Mouse (Mus musculus): Measurements from ENCODE around the gene Olfr145. TPM values are rescaled to one million over a fixed set of nuclear protein-coding genes. Genes with fewer than 3 reads are reported as not detected.

The Olfr145 gene
- polyA plus RNA-seq (2014; fragmentation: Nextera tagmentation; extraction: Ambion mirVana), result 0.04 TPM in 1 of 2 replicates, not detected in the other

GRCm38 (mm10) chr9:37896661-37897060 is at the start of gene Olfr145:
Olfr145 (plus strand) TSS chr9:37896724.
- Histone ChIP-seq H3K9me3 (replicated peaks; ENCODE audit: control insufficient read depth, low read length) (no peaks in the 10 kb centered on the region), H3K9ac (replicated peaks; ENCODE audit: low read length) (no peak within 1 kb of the TSS), H3K4me2 (ENCODE audit: low read depth, low read length) (no peak within 1 kb of the TSS), H3K4me1 (ENCODE audit: control insufficient read depth, insufficient read depth, low read length) (no peaks in the 10 kb centered on the region), H3K27ac (replicated peaks; ENCODE audit: low read depth, low read length) (no peak within 1 kb of the TSS), H3K27me3 (ENCODE audit: control insufficient read depth, insufficient read depth, low read length) (no peaks in the 10 kb centered on the region), H3K36me3 (replicated peaks; ENCODE audit: control insufficient read depth, insufficient read depth, low read depth, low read length) (no peaks in the 10 kb centered on the region), H3K4me3 (ENCODE audit: low read depth, low read length) (no peak within 1 kb of the TSS)
- ATAC-seq (replicated peaks; ENCODE audit: insufficient number of reproducible peaks, low FRiP score, low TSS enrichment, low read depth), result no peak
- no peak for DNase-seq (ENCODE audit: low spot score)
- 50% methylated on average over 2 of the region's 2 CpGs for WGBS

- no peak for DNase-seq (ENCODE audit: low spot score)
- no peaks in the 10 kb centered on the region for H3K27me3 ChIP-seq (ENCODE audit: control insufficient read depth, insufficient read depth, low read length)
Observed at GRCm38 (mm10) chr9:37849267-37849666, 47.3 kb upstream of the Olfr145 start.

GRCm38 (mm10) chr9:37853969-37854368 is 42.6 kb upstream of the Olfr145 start, which contains the start of gene Olfr877:
Olfr877 (plus strand) TSS chr9:37854269.
- no peak for ATAC-seq (replicated peaks; ENCODE audit: insufficient number of reproducible peaks, low FRiP score, low TSS enrichment, low read depth)
- 85% methylated on average over 4 of the region's 4 CpGs for whole genome bisulfite sequencing
- H3K4me2 ChIP-seq (ENCODE audit: low read depth, low read length), result no peak within 1 kb of the TSS

More at GRCm38 (mm10) chr9:37849267-37849666, 47.3 kb upstream of the Olfr145 start:
- no peak overlapping the region for H3K4me3 ChIP-seq (ENCODE audit: low read depth, low read length)
- H3K27ac ChIP-seq (replicated peaks; ENCODE audit: low read depth, low read length), result no peak overlapping the region
- no peak for ATAC-seq (replicated peaks; ENCODE audit: insufficient number of reproducible peaks, low FRiP score, low TSS enrichment, low read depth)
- WGBS, result 78% methylated on average over 2 of the region's 2 CpGs
- no peak overlapping the region for H3K9ac ChIP-seq (replicated peaks; ENCODE audit: low read length)
- H3K36me3 ChIP-seq (replicated peaks; ENCODE audit: control insufficient read depth, insufficient read depth, low read depth, low read length), result no peaks in the 10 kb centered on the region
- H3K9me3 ChIP-seq (replicated peaks; ENCODE audit: control insufficient read depth, low read length), result no peaks in the 10 kb centered on the region
- H3K4me1 ChIP-seq (ENCODE audit: control insufficient read depth, insufficient read depth, low read length), result no peaks in the 10 kb centered on the region
- no peak overlapping the region for H3K4me2 ChIP-seq (ENCODE audit: low read depth, low read length)

GRCm38 (mm10) chr9:37863325-37863724 is 33.2 kb upstream of the Olfr145 start:
- Histone ChIP-seq H3K27me3 (ENCODE audit: control insufficient read depth, insufficient read depth, low read length) (no peaks in the 10 kb centered on the region), H3K9me3 (replicated peaks; ENCODE audit: control insufficient read depth, low read length) (no peaks in the 10 kb centered on the region), H3K4me3 (ENCODE audit: low read depth, low read length) (no peak overlapping the region), H3K9ac (replicated peaks; ENCODE audit: low read length) (no peak overlapping the region), H3K4me1 (ENCODE audit: control insufficient read depth, insufficient read depth, low read length) (no peaks in the 10 kb centered on the region), H3K4me2 (ENCODE audit: low read depth, low read length) (no peak overlapping the region), H3K27ac (replicated peaks; ENCODE audit: low read depth, low read length) (no peak overlapping the region), H3K36me3 (replicated peaks; ENCODE audit: control insufficient read depth, insufficient read depth, low read depth, low read length) (no peaks in the 10 kb centered on the region)
- 71% methylated on average over 1 of the region's 1 CpGs for WGBS
- ATAC-seq (replicated peaks; ENCODE audit: insufficient number of reproducible peaks, low FRiP score, low TSS enrichment, low read depth), result no peak
- no peak for DNase-seq (ENCODE audit: low spot score)

More at GRCm38 (mm10) chr9:37853969-37854368, 42.6 kb upstream of the Olfr145 start, which contains the start of gene Olfr877:
- DNase-seq (ENCODE audit: low spot score), result no peak
- Histone ChIP-seq H3K27me3 (ENCODE audit: control insufficient read depth, insufficient read depth, low read length) (no peaks in the 10 kb centered on the region), H3K27ac (replicated peaks; ENCODE audit: low read depth, low read length) (no peak within 1 kb of the TSS), H3K4me1 (ENCODE audit: control insufficient read depth, insufficient read depth, low read length) (no peaks in the 10 kb centered on the region), H3K9ac (replicated peaks; ENCODE audit: low read length) (no peak within 1 kb of the TSS), H3K9me3 (replicated peaks; ENCODE audit: control insufficient read depth, low read length) (no peaks in the 10 kb centered on the region), H3K4me3 (ENCODE audit: low read depth, low read length) (no peak within 1 kb of the TSS), H3K36me3 (replicated peaks; ENCODE audit: control insufficient read depth, insufficient read depth, low read depth, low read length) (no peaks in the 10 kb centered on the region)

GRCm38 (mm10) chr9:37870246-37870645 is 26.3 kb upstream of the Olfr145 start:
- Histone ChIP-seq H3K9ac (replicated peaks; ENCODE audit: low read length) (no peak overlapping the region), H3K27me3 (ENCODE audit: control insufficient read depth, insufficient read depth, low read length) (no peaks in the 10 kb centered on the region), H3K9me3 (replicated peaks; ENCODE audit: control insufficient read depth, low read length) (no peaks in the 10 kb centered on the region), H3K4me3 (ENCODE audit: low read depth, low read length) (no peak overlapping the region), H3K36me3 (replicated peaks; ENCODE audit: control insufficient read depth, insufficient read depth, low read depth, low read length) (no peaks in the 10 kb centered on the region), H3K27ac (replicated peaks; ENCODE audit: low read depth, low read length) (no peak overlapping the region), H3K4me2 (ENCODE audit: low read depth, low read length) (no peak overlapping the region), H3K4me1 (ENCODE audit: control insufficient read depth, insufficient read depth, low read length) (no peaks in the 10 kb centered on the region)
- no peak for ATAC-seq (replicated peaks; ENCODE audit: insufficient number of reproducible peaks, low FRiP score, low TSS enrichment, low read depth)
- WGBS, result 57% methylated on average over 1 of the region's 1 CpGs
- no peak for DNase-seq (ENCODE audit: low spot score)

GRCm38 (mm10) chr9:37871097-37871496 is 25.4 kb upstream of the Olfr145 start:
- no peak for ATAC-seq (replicated peaks; ENCODE audit: insufficient number of reproducible peaks, low FRiP score, low TSS enrichment, low read depth)

GRCm38 (mm10) chr9:37871536-37871935 is 25.0 kb upstream of the Olfr145 start:
- ATAC-seq (replicated peaks; ENCODE audit: insufficient number of reproducible peaks, low FRiP score, low TSS enrichment, low read depth) (no peak), DNase-seq (ENCODE audit: low spot score) (no peak)
- no peaks in the 10 kb centered on the region for H3K9me3 ChIP-seq (replicated peaks; ENCODE audit: control insufficient read depth, low read length)
- H3K27ac ChIP-seq (replicated peaks; ENCODE audit: low read depth, low read length), result no peak overlapping the region
- no peaks in the 10 kb centered on the region for H3K36me3 ChIP-seq (replicated peaks; ENCODE audit: control insufficient read depth, insufficient read depth, low read depth, low read length)
- 68% methylated on average over 1 of the region's 1 CpGs for WGBS
- no peak overlapping the region for H3K4me3 ChIP-seq (ENCODE audit: low read depth, low read length)
- H3K9ac ChIP-seq (replicated peaks; ENCODE audit: low read length), result no peak overlapping the region
- no peaks in the 10 kb centered on the region for H3K27me3 ChIP-seq (ENCODE audit: control insufficient read depth, insufficient read depth, low read length)
- no peaks in the 10 kb centered on the region for H3K4me1 ChIP-seq (ENCODE audit: control insufficient read depth, insufficient read depth, low read length)
- H3K4me2 ChIP-seq (ENCODE audit: low read depth, low read length), result no peak overlapping the region

More at GRCm38 (mm10) chr9:37871097-37871496, 25.4 kb upstream of the Olfr145 start:
- DNase-seq (ENCODE audit: low spot score), result no peak
- Histone ChIP-seq H3K27ac (replicated peaks; ENCODE audit: low read depth, low read length) (no peak overlapping the region), H3K9ac (replicated peaks; ENCODE audit: low read length) (no peak overlapping the region), H3K27me3 (ENCODE audit: control insufficient read depth, insufficient read depth, low read length) (no peaks in the 10 kb centered on the region), H3K9me3 (replicated peaks; ENCODE audit: control insufficient read depth, low read length) (no peaks in the 10 kb centered on the region), H3K4me3 (ENCODE audit: low read depth, low read length) (no peak overlapping the region), H3K36me3 (replicated peaks; ENCODE audit: control insufficient read depth, insufficient read depth, low read depth, low read length) (no peaks in the 10 kb centered on the region), H3K4me2 (ENCODE audit: low read depth, low read length) (no peak overlapping the region), H3K4me1 (ENCODE audit: control insufficient read depth, insufficient read depth, low read length) (no peaks in the 10 kb centered on the region)
- 78% methylated on average over 1 of the region's 1 CpGs for WGBS

- H3K27ac ChIP-seq (replicated peaks; ENCODE audit: low read depth, low read length), result no peak overlapping the region
- H3K9ac ChIP-seq (replicated peaks; ENCODE audit: low read length), result no peak overlapping the region
- DNase-seq (ENCODE audit: low spot score), result no peak
- ATAC-seq (replicated peaks; ENCODE audit: insufficient number of reproducible peaks, low FRiP score, low TSS enrichment, low read depth), result no peak
- H3K4me3 ChIP-seq (ENCODE audit: low read depth, low read length), result no peak overlapping the region
- H3K4me1 ChIP-seq (ENCODE audit: control insufficient read depth, insufficient read depth, low read length), result no peaks in the 10 kb centered on the region
- no peaks in the 10 kb centered on the region for H3K36me3 ChIP-seq (replicated peaks; ENCODE audit: control insufficient read depth, insufficient read depth, low read depth, low read length)
- no peak overlapping the region for H3K4me2 ChIP-seq (ENCODE audit: low read depth, low read length)
- no peaks in the 10 kb centered on the region for H3K9me3 ChIP-seq (replicated peaks; ENCODE audit: control insufficient read depth, low read length)
- 35% methylated on average over 2 of the region's 2 CpGs for WGBS
- H3K27me3 ChIP-seq (ENCODE audit: control insufficient read depth, insufficient read depth, low read length), result no peaks in the 10 kb centered on the region
Observed at GRCm38 (mm10) chr9:37890960-37891359, 5.6 kb upstream of the Olfr145 start.
